Mouse (Mus musculus) lung, postnatal 0 days (tissue): ENCODE measurements at regions not wholly inside any gene's neighbourhood (a gene's known extent, or its start where the extent isn't known, plus 50 kb on each side); places are given as distances from the start of the nearest gene placed in this dataset.
A peak's percentile ranks its signal among the peaks of the same experiment; 100 is the strongest.

Source experiments
- ATAC-seq: fragments of 200-750 bp; cut with Nextera tagmentation; 2 replicates; pipeline ENCODE4 v1.8.0; 2017; ENCODE audit warnings: moderate library complexity
- DNase-seq: peaks from one replicate; pipeline ENCODE4 v3.0.0-alpha.2; 2016; ENCODE audit warnings: low spot score
- H3K27ac ChIP-seq: fragments of 300-500 bp; sonication (generic); 2 replicates; pipeline ENCODE4 v1.5.1; 2014; ENCODE audit warnings: antibody characterized with exemption, mild to moderate bottlenecking, low read length, mixed read lengths
- H3K27me3 ChIP-seq: fragments of 300-500 bp; sonication (generic); replicated peaks from 2 replicates; pipeline ENCODE4 v1.6.1; 2014; ENCODE audit warnings: low read length, mixed read lengths; ENCODE audit not compliant: insufficient read depth
- H3K36me3 ChIP-seq: fragments of 300-500 bp; sonication (generic); 2 replicates; pipeline ENCODE4 v1.6.1; 2014; ENCODE audit warnings: low read length, mixed read lengths; ENCODE audit not compliant: insufficient read depth
- H3K4me1 ChIP-seq: fragments of 300-500 bp; sonication (generic); 2 replicates; pipeline ENCODE4 v1.6.1; 2014; ENCODE audit warnings: antibody characterized with exemption, low read depth, low read length, mixed read lengths; ENCODE audit not compliant: insufficient read depth
- H3K4me2 ChIP-seq: fragments of 300-500 bp; sonication (generic); replicated peaks from 2 replicates; pipeline ENCODE4 v1.6.1; 2014; ENCODE audit warnings: low read depth, mild to moderate bottlenecking, low read length, moderate library complexity, mixed read lengths
- H3K4me3 ChIP-seq: fragments of 300-500 bp; sonication (generic); 2 replicates; pipeline ENCODE4 v1.5.1; 2014; ENCODE audit warnings: low read depth, low read length
- H3K9ac ChIP-seq: fragments of 300-500 bp; sonication (generic); replicated peaks from 2 replicates; pipeline ENCODE4 v1.6.1; 2014; ENCODE audit warnings: low read depth, mild to moderate bottlenecking
- H3K9me3 ChIP-seq: fragments of 300-500 bp; sonication (generic); 2 replicates; pipeline ENCODE4 v1.6.1; 2016; ENCODE audit warnings: low read length, mixed read lengths
- CTCF ChIP-seq: IDR thresholded peaks from 2 replicates; pipeline ENCODE4 v1.5.1; 2016; ENCODE audit warnings: antibody characterized with exemption, mild to moderate bottlenecking
- EP300 ChIP-seq: IDR thresholded peaks from 2 replicates; pipeline ENCODE4 v1.6.1; 2016; ENCODE audit warnings: antibody characterized with exemption, mild to moderate bottlenecking, control low read depth
- WGBS: fragments of 180-500 bp; shearing (Covaris S2); extraction: QIAGEN DNeasy Blood & Tissue Kit; methylation state at CpG from one replicate; pipeline ENCODE4 v1.1.7; 2014; 5-methylcytosine and 5-hydroxymethylcytosine counted together

- Histone ChIP-seq H3K27me3 (no peaks in the 10 kb centered on the region), H3K4me2 (no peak overlapping the region), H3K4me3 (no peak overlapping the region), H3K27ac (no peak overlapping the region), H3K9me3 (no peaks in the 10 kb centered on the region), H3K9ac (no peak overlapping the region), H3K4me1 (no peaks in the 10 kb centered on the region), H3K36me3 (no peaks in the 10 kb centered on the region)
- 71% methylated on average over 3 of the region's 3 CpGs for WGBS
- DNase-seq, result no peak
- ATAC-seq, result no peak
- TF ChIP-seq EP300 (no peak), CTCF (no peak)
Observed at GRCm38 (mm10) chr17:16078549-16078948, 247.7 kb upstream of the Rgmb start.

GRCm38 (mm10) chr17:16069334-16069733, 238.5 kb upstream of the Rgmb start:
- 31% methylated on average over 1 of the region's 1 CpGs for WGBS
- Histone ChIP-seq H3K27ac (no peak overlapping the region), H3K9me3 (no peaks in the 10 kb centered on the region), H3K36me3 (no peaks in the 10 kb centered on the region), H3K4me3 (no peak overlapping the region), H3K4me2 (no peak overlapping the region), H3K27me3 (no peaks in the 10 kb centered on the region), H3K9ac (no peak overlapping the region), H3K4me1 (no peaks in the 10 kb centered on the region)
- no peak for DNase-seq
- TF ChIP-seq EP300, result no peak
- TF ChIP-seq CTCF, result no peak
- no peak for ATAC-seq

GRCm38 (mm10) chr17:16067858-16068257, 237.0 kb upstream of the Rgmb start:
- ATAC-seq, result no peak

DNA sequence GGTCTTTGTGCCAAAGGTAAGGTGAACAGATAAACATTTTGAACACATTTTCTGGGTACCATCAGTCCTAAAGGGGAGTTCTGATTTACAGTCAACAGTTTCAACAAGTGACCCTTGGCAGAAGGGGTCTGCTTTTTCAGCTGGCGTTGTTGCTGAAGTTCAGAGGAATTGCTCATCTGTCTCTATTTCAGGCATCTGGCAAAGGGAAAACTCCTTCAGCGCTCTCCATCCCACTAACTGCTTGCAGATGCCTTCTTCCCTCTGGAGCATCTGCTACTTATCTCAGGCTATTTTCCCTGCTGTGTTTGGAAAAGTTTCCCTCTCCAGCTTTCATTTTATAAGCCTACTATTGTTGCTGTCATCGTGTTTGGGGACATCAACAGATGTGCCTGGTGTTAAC, 223.6 kb upstream of the Rgmb start:
- H3K4me3 ChIP-seq, result no peak overlapping the region
- no peaks in the 10 kb centered on the region for H3K4me1 ChIP-seq
- H3K27me3 ChIP-seq, result no peaks in the 10 kb centered on the region
- ATAC-seq (no peak), DNase-seq (no peak)
- 51% methylated on average over 3 of the region's 3 CpGs for WGBS
- no peaks in the 10 kb centered on the region for H3K9me3 ChIP-seq
- H3K27ac ChIP-seq, result no peak overlapping the region
- no peaks in the 10 kb centered on the region for H3K36me3 ChIP-seq
- H3K9ac ChIP-seq, result no peak overlapping the region
- no peak overlapping the region for H3K4me2 ChIP-seq
- TF ChIP-seq EP300, result no peak
- TF ChIP-seq CTCF, result no peak

More at GRCm38 (mm10) chr17:16067858-16068257, 237.0 kb upstream of the Rgmb start:
- no peaks in the 10 kb centered on the region for H3K27me3 ChIP-seq
- H3K4me1 ChIP-seq, result no peaks in the 10 kb centered on the region
- no peak overlapping the region for H3K9ac ChIP-seq
- no peak overlapping the region for H3K27ac ChIP-seq
- no peaks in the 10 kb centered on the region for H3K9me3 ChIP-seq
- no peak overlapping the region for H3K4me3 ChIP-seq
- WGBS, result 93% methylated on average over 2 of the region's 2 CpGs
- DNase-seq, result no peak
- H3K4me2 ChIP-seq, result no peak overlapping the region
- TF ChIP-seq EP300, result no peak
- TF ChIP-seq CTCF, result no peak
- H3K36me3 ChIP-seq, result no peaks in the 10 kb centered on the region

DNA sequence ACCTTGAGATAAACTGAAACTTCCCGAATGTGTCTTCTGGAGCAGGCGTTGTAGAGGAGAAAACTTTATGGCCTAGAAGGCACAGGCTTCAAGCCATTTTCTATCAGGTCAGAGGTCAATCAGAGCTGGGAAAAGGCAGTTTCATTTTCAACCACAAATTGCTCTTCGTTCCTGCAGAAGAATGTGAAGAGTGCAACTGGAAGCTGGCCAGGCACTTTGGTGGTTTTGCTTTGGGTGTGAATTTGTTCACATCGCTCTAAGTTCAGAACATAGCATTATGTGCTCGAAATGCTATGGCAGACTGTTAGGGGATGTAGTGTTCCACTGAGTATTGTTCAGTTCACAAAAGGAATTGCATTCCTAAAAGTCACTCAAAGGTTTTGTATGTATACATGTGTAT, 220.9 kb upstream of the Rgmb start:
- ATAC-seq (peak; percentile 88), DNase-seq (peak; percentile 84)
- Histone ChIP-seq H3K36me3 (no peaks in the 10 kb centered on the region), H3K4me1 (no peaks in the 10 kb centered on the region), H3K9me3 (no peaks in the 10 kb centered on the region), H3K9ac (no peak overlapping the region), H3K4me2 (no peak overlapping the region), H3K4me3 (no peak overlapping the region), H3K27ac (no peak overlapping the region), H3K27me3 (no peaks in the 10 kb centered on the region)
- WGBS, result 19% methylated on average over 5 of the region's 5 CpGs
- TF ChIP-seq CTCF, result no peak
- TF ChIP-seq EP300, result peak; percentile 77

GRCm38 (mm10) chr17:16041542-16042251, 210.9 kb upstream of the Rgmb start:
- DNase-seq (no peak), ATAC-seq (no peak)
- H3K27ac ChIP-seq, result no peak overlapping the region
- H3K4me2 ChIP-seq, result no peak overlapping the region
- H3K9me3 ChIP-seq, result no peaks in the 10 kb centered on the region
- H3K9ac ChIP-seq, result no peak overlapping the region
- WGBS, result 49% methylated on average over 5 of the region's 5 CpGs
- no peaks in the 10 kb centered on the region for H3K36me3 ChIP-seq
- no peaks in the 10 kb centered on the region for H3K27me3 ChIP-seq
- no peaks in the 10 kb centered on the region for H3K4me1 ChIP-seq
- H3K4me3 ChIP-seq, result no peak overlapping the region
- TF ChIP-seq EP300, result no peak
- no peak for TF ChIP-seq CTCF

- no peaks in the 10 kb centered on the region for H3K27me3 ChIP-seq
- WGBS, result 52% methylated on average over 4 of the region's 4 CpGs
- no peaks in the 10 kb centered on the region for H3K36me3 ChIP-seq
- DNase-seq (peak; percentile 24), ATAC-seq (peak; percentile 14; the same call in 1 of the 2 replicates)
- H3K4me3 ChIP-seq, result no peak overlapping the region
- H3K27ac ChIP-seq, result no peak overlapping the region
- H3K9ac ChIP-seq, result no peak overlapping the region
- TF ChIP-seq CTCF (no peak), EP300 (no peak)
- no peaks in the 10 kb centered on the region for H3K9me3 ChIP-seq
- H3K4me2 ChIP-seq, result no peak overlapping the region
- H3K4me1 ChIP-seq, result no peaks in the 10 kb centered on the region
Observed at GRCm38 (mm10) chr17:16027989-16028388, 197.2 kb upstream of the Rgmb start.
